Mouse (Mus musculus) heart, postnatal 14 days (tissue): ENCODE data around the gene Xpo1. TPM values are rescaled to one million over a fixed set of nuclear protein-coding genes. Genes with fewer than 3 reads are reported as not detected.

ENCODE experiments used
- DNase-seq, 2 experiments: peaks; one replicate each; pipeline ENCODE4 v3.0.0; 2021 to 2022
- intact Hi-C: fragments of 180-260 bp; cut with DNase I; formaldehyde crosslinking; loops from one replicate; pipeline ENCODE4 v1.15.1; 2025
- long read RNA-seq, 2 experiments: library from polyadenylated mRNA; stranded (forward); transcript quantifications; one replicate each; pipeline ENCODE4 v2.0.0; 2021
- total RNA-seq, 2 experiments: library from RNA; stranded (reverse); gene quantifications; 2 replicates each; pipeline ENCODE4 v1.2.3; 2021

Gene Xpo1
- total RNA-seq: 10 to 100 TPM; 38.9 to 41.7 TPM
- long read RNA-seq, experiment 1, full-length matches to known transcripts: 25 of 27 reads
- long read RNA-seq, experiment 1, partial matches to known transcripts: 2 of 27 reads
- long read RNA-seq, experiment 1, other reads (novel, unspliced or antisense): 0 of 27 reads
- long read RNA-seq, experiment 2, full-length matches to known transcripts: 17 of 19 reads
- long read RNA-seq, experiment 2, partial matches to known transcripts: 1 of 19 reads
- long read RNA-seq, experiment 2, other reads (novel, unspliced or antisense): 1 of 19 reads

- DNase-seq: peak; percentile 100
- intact Hi-C loops: loop anchor here (2.0 to 5.0 kb wide), 4 partner anchors 103 to 623 kb away; partner anchors contain the start of gene Fam161a
These were observed at the start of gene Xpo1 for GRCm38 (mm10) chr11:23255427-23256193. Gene Xpo1 (plus strand): TSS chr11:23256041.

DNA sequence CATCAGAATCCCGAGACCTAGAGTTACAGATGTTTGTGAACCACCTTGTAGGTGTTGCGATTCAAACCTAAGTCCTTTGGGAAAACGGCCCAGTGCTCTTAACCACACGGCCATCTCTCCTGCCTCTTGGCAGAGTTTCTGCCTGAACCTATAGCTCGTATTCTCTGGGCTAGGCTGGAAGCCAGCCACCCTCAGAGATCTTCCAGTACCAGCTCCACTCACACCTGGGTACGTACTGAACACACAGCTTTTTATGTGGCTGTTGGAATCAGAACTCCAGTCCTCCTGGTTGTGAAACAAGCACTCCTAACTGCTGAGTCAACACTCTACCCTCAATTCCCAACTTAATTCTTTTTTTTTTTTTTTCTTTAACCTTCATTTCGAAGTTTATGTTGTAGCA is 46.1 kb upstream of the Xpo1 start:
- intact Hi-C loops: no loop called here
- DNase-seq: no peak

DNA sequence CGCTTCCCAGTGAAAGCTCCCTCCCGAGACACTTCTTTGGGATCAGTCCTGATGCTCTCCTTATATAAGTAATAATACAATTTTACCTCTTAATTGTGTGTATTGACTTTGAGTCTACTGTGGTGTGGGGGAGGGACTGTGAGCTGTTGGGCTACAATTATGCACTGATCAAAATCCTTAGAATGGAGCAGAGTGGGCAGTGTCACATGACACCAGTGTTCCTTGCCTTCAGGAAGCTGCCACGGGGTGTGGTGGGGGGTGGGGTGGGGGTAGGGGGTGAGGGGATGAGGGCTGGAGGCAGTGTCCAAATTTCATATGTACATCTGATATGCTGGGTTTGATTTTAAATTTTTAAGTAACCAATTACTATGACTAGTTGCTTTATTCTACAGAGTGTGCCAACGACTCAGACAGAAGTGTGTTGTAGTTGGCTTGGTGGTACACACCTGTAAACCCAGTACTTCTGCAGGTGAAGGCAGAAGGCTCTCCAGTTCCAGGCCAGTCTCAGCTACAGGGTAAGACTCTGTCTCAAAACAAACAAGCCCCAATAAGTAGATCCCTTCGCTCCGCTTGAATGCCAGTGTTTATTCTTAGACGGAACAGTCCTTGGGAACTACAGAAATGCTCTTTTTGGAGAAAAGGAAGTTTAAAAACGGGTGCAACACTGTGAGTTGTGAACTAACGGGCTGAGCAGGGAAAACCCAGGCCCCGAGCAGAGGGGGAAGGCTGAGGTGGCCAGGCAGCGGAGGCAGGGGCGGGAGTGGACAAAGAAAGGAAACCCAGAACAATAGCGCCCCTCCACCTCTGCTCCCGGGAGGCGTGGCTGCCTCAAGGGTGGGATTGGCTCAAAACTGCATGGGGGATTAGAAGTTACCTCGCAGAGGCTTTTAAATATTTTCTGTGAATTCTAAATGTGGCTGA is 45.0 kb upstream of the Xpo1 start:
- intact Hi-C loops: no loop called here
- DNase-seq: peak; percentile 58 to 73

DNA sequence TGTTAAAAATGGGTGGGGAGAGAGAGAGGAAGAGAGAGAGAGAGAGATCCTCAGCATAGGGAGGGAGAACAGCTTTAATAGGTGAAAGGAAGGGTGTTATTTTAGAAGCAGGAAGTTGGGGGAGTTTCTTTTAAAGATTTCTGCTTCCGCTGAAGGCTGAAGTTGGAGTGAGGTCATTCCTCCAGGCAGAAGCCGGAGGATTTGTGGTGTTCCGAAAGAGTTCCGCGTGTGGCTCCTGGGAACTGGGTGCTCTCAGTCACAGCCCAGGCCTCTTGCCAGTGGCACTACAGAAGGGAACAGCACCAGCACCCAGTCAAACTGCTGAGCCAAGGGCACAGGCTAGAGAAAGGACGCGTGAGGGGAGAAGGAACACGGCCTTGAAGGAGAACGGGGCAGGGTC is 38.4 kb upstream of the Xpo1 start:
- peak; percentile 26 to 36 for DNase-seq
- intact Hi-C loops: no loop called here

DNA sequence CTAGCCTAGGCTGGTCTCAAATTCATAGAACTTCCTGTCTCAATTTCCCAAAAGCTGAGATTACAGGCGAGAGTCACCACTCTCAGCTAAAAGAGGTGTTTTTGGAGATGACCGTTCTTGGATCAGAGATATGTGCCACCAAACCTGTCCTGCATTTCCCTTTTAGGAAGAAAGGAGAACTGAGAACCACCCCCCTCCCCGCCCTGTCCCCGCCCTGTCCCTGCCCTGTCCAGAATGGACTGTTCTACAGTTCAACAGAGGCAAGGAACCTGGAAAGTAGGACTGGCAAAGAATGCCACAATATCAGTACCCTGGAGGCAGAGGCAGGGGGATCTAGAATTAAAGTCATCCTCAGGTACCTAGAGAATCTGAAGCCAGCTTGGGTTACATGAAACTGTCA is 19.8 kb upstream of the Xpo1 start:
- intact Hi-C loops: no loop called here
- no peak for DNase-seq

- no peak for DNase-seq
- intact Hi-C loops: loop anchor here (5.0 kb wide), 1 partner anchor 187 kb away; no protein-coding TSS in a partner anchor
These were observed 1.9 kb upstream of the Xpo1 start for GRCm38 (mm10) chr11:23253931-23254330.

DNA sequence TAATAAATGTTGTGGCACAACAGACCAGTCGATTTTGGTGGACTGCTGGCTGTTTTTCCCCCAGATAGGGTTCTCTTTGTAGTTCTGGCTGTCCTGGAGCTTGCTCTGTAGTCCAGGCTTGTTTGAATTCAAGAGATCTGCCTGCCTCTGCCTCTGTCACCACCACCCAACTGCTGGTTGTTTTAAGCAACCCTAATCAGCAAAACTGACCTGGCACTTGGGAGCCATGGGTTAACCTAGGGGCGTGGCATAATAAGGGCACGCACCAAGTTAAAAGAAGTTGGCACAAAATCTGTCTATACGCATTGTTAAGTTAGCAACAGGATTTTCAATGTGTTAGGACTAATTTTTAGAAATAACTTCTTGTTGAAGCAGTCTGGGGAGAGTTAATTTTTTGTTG is 1.3 kb upstream of the Xpo1 start:
- intact Hi-C loops: loop anchor here (5.0 kb wide), 1 partner anchor 187 kb away; no protein-coding TSS in a partner anchor
- no peak for DNase-seq

GRCm38 (mm10) chr11:23255053-23255426 is 801 bp upstream of the Xpo1 start:
- no peak for DNase-seq
- intact Hi-C loops: loop anchor here (5.0 kb wide), 3 partner anchors 103 to 623 kb away; partner anchors contain the start of gene Fam161a

GRCm38 (mm10) chr11:23256194-23256802 is 457 bp downstream of the Xpo1 start:
- no peak for DNase-seq

GRCm38 (mm10) chr11:23256803-23257704 is 1.2 kb downstream of the Xpo1 start:
- intact Hi-C loops: loop anchor here (2.0 to 5.0 kb wide), 4 partner anchors 105 to 625 kb away; partner anchors contain the start of gene Fam161a
- peak; percentile 73 to 75 for DNase-seq

More at GRCm38 (mm10) chr11:23256194-23256802, 457 bp downstream of the Xpo1 start:
- intact Hi-C loops: loop anchor here (2.0 to 5.0 kb wide), 4 partner anchors 104 to 624 kb away; partner anchors contain the start of gene Fam161a

GRCm38 (mm10) chr11:23259073-23259472 is 3.2 kb downstream of the Xpo1 start:
- intact Hi-C loops: loop anchor here (5.0 kb wide), 3 partner anchors 107 to 627 kb away; partner anchors contain the start of gene Fam161a

GRCm38 (mm10) chr11:23259481-23259880 is 3.6 kb downstream of the Xpo1 start:
- DNase-seq: no peak
- intact Hi-C loops: loop anchor here (5.0 kb wide), 3 partner anchors 107 to 627 kb away; partner anchors contain the start of gene Fam161a

More at GRCm38 (mm10) chr11:23259073-23259472, 3.2 kb downstream of the Xpo1 start:
- DNase-seq: no peak

- intact Hi-C loops: no loop called here
These were observed 4.3 kb downstream of the Xpo1 start for GRCm38 (mm10) chr11:23260186-23260585.

DNA sequence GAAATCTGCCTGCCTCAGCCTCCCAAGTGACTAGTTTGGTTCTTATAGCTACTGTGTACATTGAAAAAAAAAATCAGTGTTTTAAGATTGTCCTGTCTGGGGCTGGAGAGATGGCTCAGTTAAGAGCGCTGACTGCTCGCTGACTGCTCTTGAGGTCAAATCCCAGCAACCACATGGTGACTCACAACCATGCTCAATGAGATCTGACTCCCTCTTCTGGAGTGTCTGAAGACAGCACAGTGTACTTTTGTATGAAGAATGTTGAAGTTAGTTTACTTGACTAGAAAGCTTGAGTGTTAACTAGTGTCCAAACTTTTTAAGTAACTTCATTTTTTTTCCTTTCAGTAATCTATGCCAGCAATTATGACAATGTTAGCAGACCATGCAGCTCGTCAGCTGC is 5.6 kb downstream of the Xpo1 start:
- intact Hi-C loops: no loop called here

More at GRCm38 (mm10) chr11:23260186-23260585, 4.3 kb downstream of the Xpo1 start:
- no peak for DNase-seq

DNA sequence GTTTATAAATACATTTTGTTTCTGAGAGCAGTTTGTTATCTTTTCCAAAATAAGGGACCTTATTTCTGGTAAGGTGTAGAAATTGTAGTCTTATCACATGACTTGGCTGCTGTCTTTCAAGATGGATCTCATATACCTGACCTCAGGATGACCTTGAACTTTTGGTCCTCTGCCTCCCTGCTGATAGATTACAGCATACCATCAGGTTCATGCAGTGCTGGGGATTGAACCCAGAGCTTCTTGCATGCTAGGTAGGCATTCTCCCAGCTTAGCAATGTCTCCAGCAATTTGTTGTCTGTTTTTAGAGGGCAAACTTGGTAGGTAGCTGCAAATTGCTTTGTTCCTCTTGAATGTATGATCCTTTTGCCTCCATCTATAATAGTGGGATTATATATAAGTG is 9.1 kb downstream of the Xpo1 start:
- no peak for DNase-seq
- intact Hi-C loops: no loop called here

More for the DNA sequence above, 5.6 kb downstream of the Xpo1 start:
- DNase-seq: no peak

GRCm38 (mm10) chr11:23271770-23272724 is 16.2 kb downstream of the Xpo1 start:
- DNase-seq: peak; percentile 8 to 68
- intact Hi-C loops: loop anchor here (1.0 to 5.0 kb wide), 4 partner anchors 123 to 640 kb away; partner anchors contain the start of gene Fam161a

- intact Hi-C loops: no loop called here
- no peak for DNase-seq
These were observed 19.9 kb downstream of the Xpo1 start for GRCm38 (mm10) chr11:23275780-23276179.
